Mouse (Mus musculus) stomach, postnatal 0 days (tissue): ENCODE data around the gene Rgma.

Source experiments
- CTCF ChIP-seq: IDR thresholded peaks from 2 replicates; pipeline ENCODE4 v1.5.1; 2016; ENCODE audit warnings: antibody characterized with exemption, low read depth, mild to moderate bottlenecking, moderate library complexity
- EP300 ChIP-seq: optimal IDR thresholded peaks from 2 replicates; pipeline ENCODE3; 2016; ENCODE audit warnings: antibody characterized with exemption

DNA sequence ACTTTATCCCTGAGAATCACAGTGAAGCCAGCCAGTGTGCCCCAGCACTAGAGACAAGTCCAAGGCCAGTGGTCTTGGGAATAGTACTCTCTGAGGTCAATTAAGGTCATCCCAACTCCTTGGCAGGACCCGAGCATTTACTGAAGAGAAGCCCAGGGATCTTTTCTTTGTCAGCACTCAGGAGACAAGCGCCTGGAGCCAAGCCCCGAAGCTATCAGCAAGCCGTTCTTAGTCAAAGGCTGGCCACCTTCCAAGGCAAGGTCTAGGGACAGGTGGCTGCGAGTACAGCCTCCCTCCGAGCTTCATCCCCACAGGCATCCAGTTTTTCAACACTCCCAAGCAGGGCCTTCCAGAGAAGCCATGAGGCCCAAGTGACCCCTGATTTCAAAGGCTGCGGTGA is 40.4 kb upstream of the Rgma start:
- TF ChIP-seq CTCF: no peak
- peak; percentile 65 for TF ChIP-seq EP300
